Mouse (Mus musculus): ENCODE data around the gene Cbarp.

The Cbarp gene

DNA sequence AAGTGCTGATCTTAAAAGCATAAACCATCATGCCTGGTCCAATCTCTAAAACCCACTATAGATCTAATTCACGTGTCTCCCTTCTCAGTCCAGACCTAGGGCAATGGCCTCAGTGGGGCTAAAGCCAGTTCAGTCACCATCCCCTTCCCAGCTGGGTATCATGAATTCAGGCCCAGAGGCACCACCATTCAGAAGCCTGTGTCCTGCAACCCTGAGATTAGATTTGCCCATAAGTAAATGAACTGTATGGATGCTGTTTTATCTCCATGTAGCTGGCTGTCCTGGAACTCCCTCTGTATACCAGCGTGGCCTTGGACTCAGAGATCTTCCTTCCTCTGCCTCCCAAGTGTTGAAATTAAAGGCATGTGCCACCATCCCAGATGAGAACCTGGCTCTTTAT lies 37.6 kb downstream of the Cbarp start:
- no peak for ATAC-seq (ENCODE audit: insufficient number of reproducible peaks, low FRiP score, low TSS enrichment)

DNA sequence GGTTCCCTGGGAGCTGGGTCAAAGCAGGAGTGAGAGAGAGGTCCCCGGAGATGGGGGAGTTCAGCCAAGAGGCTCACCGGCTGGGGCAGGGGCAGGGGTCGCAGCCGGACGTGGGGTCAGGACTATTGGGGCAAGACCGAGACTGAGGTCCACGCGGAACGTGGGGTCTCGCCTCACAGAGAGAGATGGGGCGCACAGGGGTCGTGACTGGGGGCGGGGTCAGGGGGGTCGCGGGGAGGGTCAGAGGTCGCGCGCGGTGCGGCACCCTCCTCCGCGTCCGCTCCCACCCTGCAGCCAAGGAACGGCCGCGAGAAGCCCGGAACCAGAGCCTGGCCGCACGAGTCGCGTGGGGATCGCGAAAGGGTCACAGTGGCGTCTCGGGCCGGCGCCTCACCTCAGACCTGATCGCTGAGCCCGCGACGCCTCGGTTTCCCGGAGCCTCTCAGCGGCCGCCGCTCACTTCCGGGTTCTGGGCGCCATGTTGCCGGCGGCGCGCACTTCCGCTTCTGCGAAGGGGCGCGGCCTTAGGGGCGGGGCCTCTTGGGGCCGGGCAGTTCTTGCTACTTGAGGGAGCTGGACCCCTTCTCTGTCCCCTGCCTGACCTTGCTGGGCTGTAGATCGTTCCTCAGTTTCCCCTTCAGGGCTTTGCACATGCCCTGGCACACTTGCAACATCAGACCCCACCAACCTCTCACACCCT lies 38.3 kb downstream of the Cbarp start:
- peak; percentile 80; the same call in 1 of the 2 replicates for ATAC-seq (ENCODE audit: insufficient number of reproducible peaks, low FRiP score, low TSS enrichment)

DNA sequence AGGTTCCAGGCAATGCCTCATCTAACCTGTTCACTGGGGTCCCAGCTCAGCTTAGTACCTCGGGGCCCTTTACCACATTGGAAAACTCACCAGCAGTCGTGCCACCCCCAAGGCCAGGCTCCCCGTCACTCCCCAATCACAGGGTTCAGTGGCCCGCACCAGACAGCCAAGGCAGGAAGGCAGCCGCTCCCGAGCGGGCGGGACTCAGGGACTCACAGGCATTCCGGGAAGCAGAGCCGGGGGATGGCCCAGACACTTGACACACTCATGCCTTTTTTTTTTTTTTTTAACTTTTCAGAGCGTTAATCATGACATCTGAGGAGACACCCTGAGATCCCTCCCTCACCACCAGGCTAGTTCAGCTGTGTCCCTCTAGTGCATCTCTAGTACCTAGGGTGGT lies 39.7 kb downstream of the Cbarp start:
- ATAC-seq (ENCODE audit: insufficient number of reproducible peaks, low FRiP score, low TSS enrichment) = no peak

DNA sequence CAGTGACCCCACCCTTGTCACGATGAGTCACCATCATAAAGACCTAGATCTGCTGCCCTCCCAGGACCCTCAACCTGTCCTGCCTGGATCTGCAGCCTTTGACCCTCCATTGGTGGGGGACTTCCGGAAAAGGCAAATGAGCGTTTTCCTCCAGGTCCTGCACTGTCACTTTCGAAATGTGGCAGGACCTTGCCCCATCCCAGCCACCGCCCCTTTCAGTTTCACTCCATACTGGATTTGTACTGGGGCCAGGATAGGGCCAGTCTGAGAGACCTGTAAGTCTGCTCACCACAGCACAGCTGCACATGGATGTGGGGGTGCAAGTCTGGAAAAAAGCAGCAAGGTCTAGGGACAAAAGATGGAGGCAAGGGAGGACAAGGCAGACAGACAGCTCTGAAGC lies 42.0 kb downstream of the Cbarp start:
- no peak for ATAC-seq (ENCODE audit: insufficient number of reproducible peaks, low FRiP score, low TSS enrichment)

DNA sequence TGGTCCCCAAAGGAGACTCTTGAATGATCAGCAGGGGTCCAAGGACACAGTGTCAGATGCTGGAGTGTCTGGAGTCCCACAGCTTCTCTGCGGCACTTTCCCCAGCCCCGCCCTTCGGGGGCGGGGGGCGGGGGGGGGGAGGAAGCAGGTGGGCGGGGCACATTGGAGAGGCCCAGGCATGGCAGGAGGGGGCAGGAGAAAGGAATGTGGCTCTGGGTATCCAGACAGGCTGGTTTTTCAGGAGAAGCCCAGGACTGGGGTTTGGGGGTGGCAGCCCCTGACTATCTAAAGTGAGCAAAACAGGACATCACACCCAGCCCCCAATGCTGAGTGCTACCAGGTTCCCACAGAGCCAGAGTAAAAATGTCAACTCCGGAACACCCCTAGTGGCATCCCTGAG lies 43.4 kb downstream of the Cbarp start:
- no peak for ATAC-seq (ENCODE audit: insufficient number of reproducible peaks, low FRiP score, low TSS enrichment)

DNA sequence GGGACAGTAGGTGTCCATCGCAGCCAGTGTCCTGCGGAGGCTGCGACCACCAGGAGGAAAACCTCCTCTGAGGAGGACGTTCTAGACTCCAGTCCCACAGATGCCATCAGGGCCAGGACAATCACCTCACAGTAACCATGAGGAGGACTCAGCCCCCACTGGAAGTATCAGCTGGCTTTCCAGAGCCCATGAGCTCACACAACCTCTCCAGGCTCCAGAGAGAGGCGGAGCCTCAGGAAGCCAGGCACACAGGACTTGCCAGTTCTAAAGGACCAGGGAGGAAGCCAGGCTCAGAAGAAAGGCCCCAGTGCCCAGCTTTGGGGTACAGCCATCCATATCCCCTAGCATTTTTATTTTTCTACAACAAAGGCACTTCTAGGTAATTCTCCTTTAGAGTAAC lies 45.1 kb downstream of the Cbarp start:
- ATAC-seq (ENCODE audit: insufficient number of reproducible peaks, low FRiP score, low TSS enrichment) = no peak

DNA sequence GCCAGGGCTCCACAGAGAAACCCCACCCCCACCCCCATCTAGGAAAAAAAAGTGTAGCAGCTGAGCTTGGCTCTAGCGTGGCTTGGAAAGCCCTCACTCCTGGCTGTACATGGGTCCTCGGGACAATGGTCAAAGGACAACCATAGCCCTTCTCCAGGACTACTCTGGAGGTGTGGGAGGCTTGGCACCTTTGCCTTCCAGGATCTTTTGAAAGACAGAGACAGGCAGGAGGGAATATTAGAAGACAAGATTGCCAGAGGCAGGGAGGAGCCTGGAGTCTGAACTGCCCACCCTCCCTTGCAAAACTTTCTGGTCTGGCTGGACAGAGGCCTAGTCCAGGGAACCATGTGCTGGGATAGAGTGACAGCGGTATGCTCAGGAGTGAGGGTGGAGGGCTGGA lies 46.0 kb downstream of the Cbarp start:
- no peak for ATAC-seq (ENCODE audit: insufficient number of reproducible peaks, low FRiP score, low TSS enrichment)

DNA sequence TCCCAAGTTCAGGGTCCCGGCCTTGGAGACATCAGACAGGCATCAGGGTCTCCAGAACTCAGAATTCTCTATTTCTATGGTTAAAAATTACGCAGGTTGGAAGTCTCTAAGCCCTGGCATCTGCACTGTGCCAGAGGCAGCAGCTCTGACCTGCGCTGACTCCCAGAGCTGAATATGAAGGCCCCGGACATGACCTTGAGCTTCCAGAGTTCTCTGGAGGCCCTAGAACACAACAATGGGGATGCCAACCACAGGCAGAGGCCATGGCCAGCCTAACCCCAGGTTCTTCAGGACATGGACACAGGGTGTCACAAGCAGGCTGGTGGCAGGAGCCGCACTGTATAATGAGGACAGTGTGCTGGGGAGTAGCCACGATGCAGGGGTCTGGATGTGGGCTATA lies 46.5 kb downstream of the Cbarp start:
- ATAC-seq (ENCODE audit: insufficient number of reproducible peaks, low FRiP score, low TSS enrichment) = no peak

DNA sequence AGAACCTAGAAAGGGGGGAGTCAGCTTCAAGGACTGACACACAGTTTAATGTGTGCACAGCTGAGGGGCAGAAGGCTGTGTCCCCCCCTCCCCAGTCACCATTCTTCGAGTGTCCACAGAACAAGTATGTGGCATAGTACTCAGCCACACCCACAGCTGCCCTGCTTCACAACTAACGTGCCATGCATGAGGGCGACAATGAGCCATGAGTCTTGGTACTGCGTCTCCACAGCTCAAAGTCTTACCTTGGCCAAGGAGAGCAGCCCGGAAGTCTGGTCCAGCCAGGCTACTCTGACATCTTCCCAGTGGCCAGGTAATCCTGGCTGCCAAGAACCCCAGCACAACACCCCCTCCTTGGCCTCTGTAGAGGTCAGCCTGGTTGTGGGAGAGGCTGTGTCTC lies 47.9 kb downstream of the Cbarp start:
- ATAC-seq (ENCODE audit: insufficient number of reproducible peaks, low FRiP score, low TSS enrichment) = no peak

DNA sequence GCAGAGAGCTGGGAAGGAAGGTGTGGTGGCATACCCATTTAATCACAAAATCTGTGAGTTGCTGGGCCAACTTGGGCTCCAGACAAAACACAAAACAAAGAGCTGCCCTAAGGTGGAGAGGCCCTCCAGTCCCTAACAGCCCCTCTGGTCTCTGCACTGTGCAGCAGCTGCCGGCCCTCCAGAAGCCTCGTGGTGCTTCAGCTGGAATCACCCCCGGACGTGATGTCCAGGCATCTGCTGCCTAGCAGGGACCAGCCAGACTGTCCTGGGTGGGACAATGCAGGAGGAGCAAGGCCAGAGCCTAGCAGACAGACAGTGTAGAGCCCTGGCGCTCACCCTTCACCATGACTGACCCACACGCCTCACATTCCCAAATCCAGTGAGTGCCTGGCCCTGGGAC lies 49.1 kb downstream of the Cbarp start:
- no peak for ATAC-seq (ENCODE audit: insufficient number of reproducible peaks, low FRiP score, low TSS enrichment)

DNA sequence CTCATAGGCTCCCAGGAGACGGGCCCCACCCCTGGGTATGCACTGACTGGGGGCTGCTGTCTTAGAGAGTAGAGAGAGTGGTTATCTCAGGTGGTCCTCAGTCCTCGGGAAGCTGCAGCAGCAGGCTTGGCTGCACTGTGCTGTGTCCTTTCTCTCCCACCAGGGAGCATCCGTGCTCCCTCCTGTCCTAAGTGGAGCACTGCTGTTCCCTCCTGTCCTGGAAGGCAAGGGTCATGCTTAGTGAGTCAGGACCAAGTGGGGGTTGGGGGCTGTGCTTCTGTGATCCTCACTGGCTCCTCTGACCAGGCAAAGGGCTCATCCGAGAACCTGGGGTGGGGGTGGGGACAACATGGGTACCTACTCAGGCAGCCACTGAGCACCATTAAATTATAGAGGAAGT lies 51.5 kb downstream of the Cbarp start:
- ATAC-seq (ENCODE audit: insufficient number of reproducible peaks, low FRiP score, low TSS enrichment) = no peak

DNA sequence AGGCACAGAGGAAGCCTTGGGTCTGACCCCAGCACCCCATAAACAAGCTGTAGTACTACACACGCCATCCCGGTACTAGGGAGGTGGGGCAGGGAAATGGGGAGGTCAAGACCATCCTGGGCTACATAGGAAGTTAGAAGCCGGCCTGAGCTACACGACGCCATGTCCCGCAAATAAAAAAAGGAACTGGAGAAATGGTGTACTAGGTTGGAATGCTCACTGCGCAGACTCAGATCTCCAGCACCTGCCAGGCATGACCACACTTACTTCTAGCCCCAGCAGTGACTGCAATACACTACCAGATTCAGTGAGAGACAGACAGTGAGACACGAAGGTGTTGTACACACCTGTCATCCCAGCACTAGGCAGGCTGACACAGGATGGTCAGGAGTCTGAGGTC lies 53.2 kb downstream of the Cbarp start:
- no peak for ATAC-seq (ENCODE audit: insufficient number of reproducible peaks, low FRiP score, low TSS enrichment)

DNA sequence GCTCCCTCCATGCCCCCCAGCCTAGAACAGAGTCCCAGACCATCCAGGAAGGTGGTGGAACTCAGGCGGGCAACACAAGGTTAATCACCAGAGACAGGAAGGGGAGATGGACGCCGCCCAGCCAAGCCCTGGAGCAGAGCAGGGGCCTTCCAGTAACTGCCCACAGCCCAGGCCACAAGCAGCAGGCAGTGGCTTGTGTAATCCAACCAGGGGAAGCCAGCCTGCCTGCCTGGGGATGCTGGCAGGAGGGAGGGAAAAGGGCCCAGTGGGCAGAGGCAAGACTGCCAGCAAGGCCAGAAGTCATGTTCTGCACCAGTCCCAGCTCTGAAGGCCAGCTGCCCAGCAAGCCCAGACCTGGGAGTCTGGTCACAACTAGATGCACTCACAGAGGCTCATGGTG lies 53.8 kb downstream of the Cbarp start:
- 0 out of 2 replicates have a peak, but pooled peaks have one; percentile 45 for ATAC-seq (ENCODE audit: insufficient number of reproducible peaks, low FRiP score, low TSS enrichment)

DNA sequence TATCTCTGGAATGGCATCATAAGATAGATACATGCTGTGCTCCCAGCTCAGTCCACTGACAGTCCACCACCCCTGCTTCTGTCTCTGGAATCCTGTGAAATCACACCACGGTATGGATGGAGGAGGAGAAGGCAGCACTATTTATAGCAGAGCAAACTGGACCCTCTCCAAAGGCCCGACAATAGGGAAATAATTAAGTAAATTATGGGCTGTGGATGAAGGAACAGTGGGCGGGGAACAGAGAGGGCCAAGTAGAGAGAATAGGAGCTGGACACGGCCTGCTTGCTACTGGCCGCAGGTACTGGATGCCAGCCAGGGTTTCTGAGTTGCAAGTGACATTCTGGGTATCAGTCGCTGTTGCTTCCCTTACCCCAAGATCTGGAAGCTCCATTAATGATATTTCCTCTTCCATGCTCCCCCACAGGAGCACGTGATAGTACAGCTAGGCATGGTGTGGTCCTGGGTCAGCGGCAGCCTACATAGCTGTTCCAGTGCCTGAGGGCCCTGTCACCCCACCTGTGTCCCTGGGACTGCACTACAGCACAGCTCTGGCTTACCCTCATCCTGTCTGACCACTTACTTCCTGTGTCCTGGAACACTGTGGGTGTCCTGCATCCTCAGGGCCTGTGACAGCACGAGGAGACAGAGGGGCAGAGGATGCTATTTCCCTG lies 55.7 kb downstream of the Cbarp start:
- ATAC-seq (ENCODE audit: insufficient number of reproducible peaks, low FRiP score, low TSS enrichment) = no peak; the same call in 1 of the 2 replicates

DNA sequence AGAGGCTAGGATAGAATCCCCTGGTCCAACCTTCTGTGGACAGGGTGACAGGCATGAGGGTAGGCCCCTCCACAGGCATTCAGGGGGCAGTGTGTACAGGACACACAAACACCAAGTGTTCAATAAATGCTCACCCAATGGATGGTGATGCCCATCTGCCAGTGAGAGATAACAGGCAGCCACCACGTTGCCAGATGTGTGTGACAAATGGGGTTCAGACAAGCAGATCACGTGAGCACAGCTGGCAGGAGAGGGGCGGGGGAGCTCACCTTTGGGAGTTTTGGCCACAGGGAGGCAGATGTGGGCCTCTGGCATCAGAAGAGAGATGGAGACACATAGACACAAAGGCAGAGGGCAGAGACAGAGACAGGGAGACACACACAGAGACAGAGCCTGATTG lies 59.6 kb downstream of the Cbarp start:
- no peak for ATAC-seq (ENCODE audit: insufficient number of reproducible peaks, low FRiP score, low TSS enrichment)

Measured in cerebellum, adult (tissue).